In genomic region chr19:45594079-45594478, GRCm38 (mm10) we compare ENCODE assay signal across 34 mouse cellular contexts.
"Had no signal": no experiment of that assay in that cellular context is flagged by ENCODE, and none has a peak within 500 bp of the region (broad histone marks: within the 10 kb centered on the region; RNA-seq: fewer than 3 reads in every experiment).

No protein-coding gene starts in this region.

- H3K4me1 ChIP-seq: intestine, embryonic 15.5 days had no signal

- H3K9ac ChIP-seq: heart, embryonic 12.5 days; heart, embryonic 13.5 days; heart, embryonic 15.5 days; hindbrain, embryonic 12.5 days; hindbrain, embryonic 13.5 days; hindbrain, embryonic 14.5 days; hindbrain, embryonic 15.5 days; intestine, embryonic 15.5 days; kidney, embryonic 15.5 days had no signal

- ATAC-seq: hindbrain, embryonic 16.5 days; hindbrain, postnatal 0 days; inflammation-experienced regulatory T-cells, adult 6 months; intestine, embryonic 15.5 days; intestine, embryonic 16.5 days; intestine, postnatal 0 days had no signal

- H3K4me2 ChIP-seq: heart, embryonic 12.5 days; heart, embryonic 13.5 days; heart, embryonic 15.5 days; hindbrain, embryonic 12.5 days; hindbrain, embryonic 13.5 days; hindbrain, embryonic 14.5 days; hindbrain, embryonic 15.5 days; intestine, embryonic 15.5 days; kidney, embryonic 15.5 days had no signal

- DNase-seq: heart, postnatal 10 days; heart, postnatal 14 days; heart, postnatal 36 days; heart, postnatal 4 days; kidney, adult 11 months; kidney, adult 18-20 months; kidney, adult 2 months; kidney, adult 8-10 months; kidney, adult 9 months; kidney, postnatal 10 days; kidney, postnatal 14 days; kidney, postnatal 25 days; kidney, postnatal 36 days; kidney, postnatal 4 days; layer of hippocampus, adult 9-11 months; layer of hippocampus, postnatal 36 days had no signal

- H3K27ac ChIP-seq: heart, embryonic 13.5 days; heart, embryonic 15.5 days; hindbrain, embryonic 10.5 days; hindbrain, embryonic 12.5 days; hindbrain, embryonic 13.5 days; hindbrain, embryonic 14.5 days; hindbrain, embryonic 15.5 days; hindbrain, postnatal 0 days; intestine, embryonic 15.5 days; kidney, embryonic 15.5 days; kidney, postnatal 0 days; layer of hippocampus, adult 2 months; left cerebral cortex, adult 2 months had no signal

- H3K4me3 ChIP-seq: heart, embryonic 12.5 days; heart, embryonic 13.5 days; heart, embryonic 15.5 days; hindbrain, embryonic 10.5 days; hindbrain, embryonic 12.5 days; hindbrain, embryonic 13.5 days; hindbrain, embryonic 15.5 days; intestine, embryonic 15.5 days; kidney, embryonic 15.5 days; layer of hippocampus, adult 2 months; left cerebral cortex, adult 2 months had no signal

- H3K36me3 ChIP-seq: heart, embryonic 15.5 days; hindbrain, embryonic 10.5 days; hindbrain, embryonic 12.5 days; intestine, embryonic 15.5 days had no signal

- H3K27me3 ChIP-seq: heart, embryonic 12.5 days; heart, embryonic 13.5 days; heart, embryonic 15.5 days; intestine, embryonic 15.5 days; kidney, embryonic 15.5 days had no signal

- H3K9me3 ChIP-seq: heart, embryonic 12.5 days; heart, embryonic 13.5 days; heart, embryonic 15.5 days; hindbrain, embryonic 10.5 days; hindbrain, embryonic 12.5 days; hindbrain, embryonic 13.5 days; hindbrain, embryonic 15.5 days; intestine, embryonic 15.5 days; kidney, embryonic 15.5 days had no signal
